Mouse (Mus musculus): ENCODE measurements at regions not wholly inside any gene's neighbourhood (a gene's known extent, or its start where the extent isn't known, plus 50 kb on each side); places are given as distances from the start of the nearest gene placed in this dataset.

DNA sequence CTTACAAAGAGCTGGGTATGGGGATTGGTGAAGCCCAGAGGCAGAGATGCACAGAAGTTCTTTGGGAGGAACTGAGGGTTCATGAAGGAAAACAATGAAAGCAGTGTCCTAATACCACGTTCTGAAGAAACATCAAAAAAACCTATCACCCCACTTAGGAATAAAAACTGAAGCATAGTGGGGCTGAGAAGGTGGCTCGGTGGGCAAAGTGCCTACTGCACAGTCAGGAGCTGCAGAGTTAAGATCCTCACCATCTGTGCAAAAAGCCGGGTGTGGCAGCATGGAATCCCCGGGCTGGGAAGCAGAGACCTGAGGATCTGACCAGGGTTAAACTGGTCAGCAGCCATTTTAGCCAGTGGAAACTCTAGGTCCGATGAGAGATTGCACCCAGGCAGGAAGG is 106.1 kb upstream of the Smad1 start:
- no peaks in the 10 kb centered on the region for H3K27me3 ChIP-seq (replicated peaks)
- no peak overlapping the region for H3K27ac ChIP-seq
- H3K4me2 ChIP-seq, result no peak overlapping the region
- 75% methylated on average over 5 of the region's 5 CpGs for WGBS
- H3K4me1 ChIP-seq, result no peaks in the 10 kb centered on the region
- H3K9ac ChIP-seq, result no peak overlapping the region
- no peak for ATAC-seq (replicated peaks)
- no peak overlapping the region for H3K4me3 ChIP-seq
- no peaks in the 10 kb centered on the region for H3K36me3 ChIP-seq (replicated peaks)
- H3K9me3 ChIP-seq, result no peaks in the 10 kb centered on the region

GRCm38 (mm10) chr8:79503906-79504305 is 104.6 kb upstream of the Smad1 start:
- ATAC-seq (replicated peaks), result no peak
- WGBS, result 87% methylated on average over 2 of the region's 2 CpGs

DNA sequence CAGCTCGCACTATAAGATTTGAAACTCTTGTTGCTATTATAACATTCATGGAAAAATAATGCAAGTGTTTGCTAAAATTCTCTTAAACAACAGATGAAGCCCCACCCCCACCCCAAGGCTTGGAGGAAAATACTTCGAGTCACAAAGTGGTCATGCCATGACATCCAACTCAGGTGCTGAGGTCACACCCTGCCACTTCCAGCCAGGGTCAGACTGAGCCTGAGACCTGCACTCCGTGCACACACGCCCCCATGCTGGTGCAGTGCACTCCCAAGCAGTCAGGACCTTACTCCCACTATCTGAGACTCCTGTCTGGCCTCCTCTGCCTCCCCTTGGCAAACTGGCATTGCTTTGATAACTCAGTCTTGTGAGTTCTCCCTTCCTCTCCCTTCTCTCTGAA is 102.7 kb upstream of the Smad1 start:
- no peak for ATAC-seq (replicated peaks)
- WGBS, result 85% methylated on average over 4 of the region's 4 CpGs
- Histone ChIP-seq H3K9ac (no peak overlapping the region), H3K36me3 (replicated peaks) (no peaks in the 10 kb centered on the region), H3K4me3 (no peak overlapping the region), H3K27ac (no peak overlapping the region), H3K4me2 (no peak overlapping the region), H3K27me3 (replicated peaks) (no peaks in the 10 kb centered on the region), H3K9me3 (no peaks in the 10 kb centered on the region), H3K4me1 (no peaks in the 10 kb centered on the region)

More at GRCm38 (mm10) chr8:79503906-79504305, 104.6 kb upstream of the Smad1 start:
- Histone ChIP-seq H3K4me1 (no peaks in the 10 kb centered on the region), H3K27me3 (replicated peaks) (no peaks in the 10 kb centered on the region), H3K4me2 (no peak overlapping the region), H3K4me3 (no peak overlapping the region), H3K27ac (no peak overlapping the region), H3K9me3 (no peaks in the 10 kb centered on the region), H3K36me3 (replicated peaks) (no peaks in the 10 kb centered on the region), H3K9ac (no peak overlapping the region)

- Histone ChIP-seq H3K9ac (no peak overlapping the region), H3K4me3 (no peak overlapping the region), H3K36me3 (replicated peaks) (no peaks in the 10 kb centered on the region), H3K9me3 (no peaks in the 10 kb centered on the region), H3K4me1 (no peaks in the 10 kb centered on the region), H3K4me2 (no peak overlapping the region), H3K27ac (no peak overlapping the region), H3K27me3 (replicated peaks) (no peaks in the 10 kb centered on the region)
- WGBS, result 85% methylated on average over 11 of the region's 11 CpGs
- ATAC-seq (replicated peaks), result no peak
Observed at GRCm38 (mm10) chr8:79501238-79501637, 101.9 kb upstream of the Smad1 start.

DNA sequence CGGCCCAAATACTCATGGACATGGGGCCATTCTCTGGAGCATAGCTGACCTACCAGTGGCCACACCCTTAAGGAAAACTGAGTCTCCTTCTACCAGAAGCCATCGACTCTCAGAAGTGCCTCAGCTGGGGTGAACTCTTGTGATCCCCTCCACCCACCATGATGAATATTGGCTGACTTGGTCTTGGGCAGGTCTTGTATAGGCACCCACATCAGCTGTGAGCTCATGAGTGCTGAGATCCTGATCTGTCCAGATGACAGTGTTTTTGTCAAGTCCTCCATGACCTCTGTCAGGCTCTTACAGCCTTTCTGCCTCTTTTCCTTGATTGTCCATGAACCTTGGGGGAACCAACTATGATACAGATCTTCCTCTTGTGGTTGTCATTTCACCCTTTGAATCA is 99.9 kb upstream of the Smad1 start:
- Histone ChIP-seq H3K27me3 (replicated peaks) (no peaks in the 10 kb centered on the region), H3K36me3 (replicated peaks) (no peaks in the 10 kb centered on the region), H3K9me3 (no peaks in the 10 kb centered on the region), H3K4me2 (no peak overlapping the region), H3K9ac (no peak overlapping the region), H3K27ac (no peak overlapping the region), H3K4me1 (no peaks in the 10 kb centered on the region), H3K4me3 (no peak overlapping the region)
- WGBS, result 77% methylated on average over 2 of the region's 2 CpGs
- ATAC-seq (replicated peaks), result no peak

- Histone ChIP-seq H3K27me3 (replicated peaks) (no peaks in the 10 kb centered on the region), H3K36me3 (replicated peaks) (no peaks in the 10 kb centered on the region), H3K9ac (no peak overlapping the region), H3K27ac (no peak overlapping the region), H3K4me1 (no peaks in the 10 kb centered on the region), H3K4me2 (no peak overlapping the region), H3K4me3 (no peak overlapping the region), H3K9me3 (no peaks in the 10 kb centered on the region)
- WGBS, result 45% methylated on average over 2 of the region's 2 CpGs
- no peak for ATAC-seq (replicated peaks)
Observed at GRCm38 (mm10) chr8:79498611-79499010, 99.3 kb upstream of the Smad1 start.

DNA sequence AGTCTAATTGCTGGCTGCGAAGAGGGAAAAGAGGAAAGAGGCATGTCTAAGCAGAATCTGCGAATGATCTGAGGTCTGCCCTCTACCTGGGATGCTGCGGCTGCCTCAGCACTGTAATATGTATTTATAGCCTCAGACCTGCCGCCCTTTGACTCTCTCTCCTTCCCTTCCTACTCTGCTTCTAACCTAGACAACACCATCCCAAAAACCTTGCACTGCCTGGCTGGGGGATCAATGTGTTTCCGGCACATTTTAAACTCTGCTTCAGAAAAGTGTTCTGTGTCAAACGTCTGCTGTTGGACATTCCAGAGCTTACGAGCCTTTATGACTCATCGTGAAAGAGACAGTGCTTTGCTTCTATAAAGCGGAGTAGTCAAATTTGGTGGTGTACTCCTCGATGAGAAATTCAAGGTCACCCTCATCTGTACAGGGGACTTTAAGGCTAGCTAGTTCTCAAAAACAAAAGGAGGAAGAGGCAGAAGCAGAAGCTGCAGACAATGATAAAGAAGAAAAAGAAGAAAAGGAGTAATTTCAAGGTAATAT is 91.9 kb upstream of the Smad1 start:
- H3K27me3 ChIP-seq (replicated peaks), result no peaks in the 10 kb centered on the region
- H3K4me1 ChIP-seq, result no peaks in the 10 kb centered on the region
- no peak overlapping the region for H3K4me3 ChIP-seq
- H3K27ac ChIP-seq, result no peak overlapping the region
- H3K36me3 ChIP-seq (replicated peaks), result no peaks in the 10 kb centered on the region
- no peak for ATAC-seq (replicated peaks)
- H3K9me3 ChIP-seq, result no peaks in the 10 kb centered on the region
- 64% methylated on average over 10 of the region's 10 CpGs for WGBS
- H3K4me2 ChIP-seq, result no peak overlapping the region
- no peak overlapping the region for H3K9ac ChIP-seq

- Histone ChIP-seq H3K9ac (no peak overlapping the region), H3K27me3 (replicated peaks) (no peaks in the 10 kb centered on the region), H3K36me3 (replicated peaks) (no peaks in the 10 kb centered on the region), H3K9me3 (no peaks in the 10 kb centered on the region), H3K4me2 (no peak overlapping the region), H3K4me1 (no peaks in the 10 kb centered on the region), H3K27ac (no peak overlapping the region), H3K4me3 (no peak overlapping the region)
- 12% methylated on average over 4 of the region's 4 CpGs for WGBS
- no peak for ATAC-seq (replicated peaks)
Observed at GRCm38 (mm10) chr8:79490739-79491138, 91.4 kb upstream of the Smad1 start.

GRCm38 (mm10) chr8:79488861-79489260 is 89.5 kb upstream of the Smad1 start:
- 62% methylated on average over 2 of the region's 2 CpGs for WGBS
- H3K36me3 ChIP-seq (replicated peaks), result no peaks in the 10 kb centered on the region
- no peak for ATAC-seq (replicated peaks)
- no peak overlapping the region for H3K4me3 ChIP-seq
- H3K9ac ChIP-seq, result no peak overlapping the region
- no peak overlapping the region for H3K4me2 ChIP-seq
- H3K27me3 ChIP-seq (replicated peaks), result no peaks in the 10 kb centered on the region
- H3K9me3 ChIP-seq, result no peaks in the 10 kb centered on the region
- no peaks in the 10 kb centered on the region for H3K4me1 ChIP-seq
- no peak overlapping the region for H3K27ac ChIP-seq

DNA sequence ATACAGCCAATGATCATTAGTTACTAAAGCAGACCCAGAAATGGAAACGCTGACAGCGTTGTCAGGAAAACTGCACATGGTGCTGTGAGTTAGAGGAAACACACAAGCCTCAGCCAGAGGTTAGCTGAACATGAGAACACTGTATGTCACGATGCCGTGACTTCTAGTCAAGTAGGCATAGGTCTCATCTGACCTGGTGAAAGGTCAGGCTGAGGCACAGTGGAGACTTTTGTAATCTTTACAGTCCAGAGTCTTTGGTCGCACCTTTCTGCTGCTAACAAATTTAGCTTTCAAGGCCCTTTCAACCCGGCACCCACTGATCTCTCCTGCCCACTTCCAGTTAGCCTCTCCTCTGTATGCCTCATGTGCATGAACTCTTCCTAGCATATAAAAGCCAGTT is 88.3 kb upstream of the Smad1 start:
- Histone ChIP-seq H3K27me3 (replicated peaks) (no peaks in the 10 kb centered on the region), H3K4me1 (no peaks in the 10 kb centered on the region), H3K9ac (no peak overlapping the region), H3K27ac (no peak overlapping the region), H3K4me2 (no peak overlapping the region), H3K9me3 (no peaks in the 10 kb centered on the region), H3K4me3 (no peak overlapping the region), H3K36me3 (replicated peaks) (no peaks in the 10 kb centered on the region)
- 90% methylated on average over 6 of the region's 6 CpGs for WGBS
- ATAC-seq (replicated peaks), result no peak

DNA sequence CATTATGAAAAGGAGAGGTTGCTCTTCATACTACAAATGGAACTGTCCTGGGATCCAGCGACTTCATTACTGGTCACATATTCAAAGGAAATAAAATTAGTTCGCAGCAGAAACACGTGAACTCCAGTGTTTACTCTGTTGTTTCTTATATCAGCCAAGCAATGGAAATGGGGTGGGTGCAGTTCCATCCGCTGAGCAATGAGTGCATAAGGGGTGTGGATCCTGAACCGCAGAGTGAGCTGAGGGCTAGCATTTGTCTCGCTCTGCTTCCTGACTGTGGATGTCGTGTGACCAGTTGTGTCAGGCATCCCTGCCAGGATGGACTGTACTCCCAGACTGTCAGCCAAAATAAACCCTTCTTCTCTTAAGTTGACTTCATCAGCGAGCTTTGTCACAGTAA is 80.0 kb upstream of the Smad1 start:
- no peak overlapping the region for H3K27ac ChIP-seq
- no peak for ATAC-seq (replicated peaks)
- H3K9me3 ChIP-seq, result no peaks in the 10 kb centered on the region
- no peak overlapping the region for H3K9ac ChIP-seq
- 94% methylated on average over 8 of the region's 8 CpGs for WGBS
- no peaks in the 10 kb centered on the region for H3K27me3 ChIP-seq (replicated peaks)
- H3K36me3 ChIP-seq (replicated peaks), result no peaks in the 10 kb centered on the region
- H3K4me3 ChIP-seq, result no peak overlapping the region
- no peak overlapping the region for H3K4me2 ChIP-seq
- no peaks in the 10 kb centered on the region for H3K4me1 ChIP-seq

DNA sequence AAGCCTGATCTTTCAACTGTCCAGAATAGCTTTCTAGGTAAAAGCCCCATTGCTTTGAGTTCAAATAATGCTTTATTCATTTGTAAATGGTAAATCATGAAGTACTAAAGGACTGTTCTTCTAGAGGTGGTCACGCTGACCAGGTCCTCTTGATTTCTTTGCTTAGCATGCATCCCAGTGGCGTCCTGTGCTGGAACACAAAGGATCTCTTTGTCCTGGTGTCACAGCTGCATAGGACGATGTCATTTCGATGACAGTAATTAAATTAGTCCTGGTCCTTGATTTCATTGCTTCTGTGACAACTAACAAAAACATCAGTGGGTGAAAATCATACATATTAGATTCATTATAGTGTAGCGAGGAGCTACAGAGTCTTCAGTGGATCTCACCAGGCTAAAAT is 76.7 kb upstream of the Smad1 start:
- no peak for ATAC-seq (replicated peaks)
- Histone ChIP-seq H3K4me2 (no peak overlapping the region), H3K9me3 (no peaks in the 10 kb centered on the region), H3K4me1 (no peaks in the 10 kb centered on the region), H3K9ac (no peak overlapping the region), H3K4me3 (no peak overlapping the region), H3K36me3 (replicated peaks) (no peaks in the 10 kb centered on the region), H3K27ac (no peak overlapping the region), H3K27me3 (replicated peaks) (no peaks in the 10 kb centered on the region)
- WGBS, result 50% methylated on average over 5 of the region's 5 CpGs

DNA sequence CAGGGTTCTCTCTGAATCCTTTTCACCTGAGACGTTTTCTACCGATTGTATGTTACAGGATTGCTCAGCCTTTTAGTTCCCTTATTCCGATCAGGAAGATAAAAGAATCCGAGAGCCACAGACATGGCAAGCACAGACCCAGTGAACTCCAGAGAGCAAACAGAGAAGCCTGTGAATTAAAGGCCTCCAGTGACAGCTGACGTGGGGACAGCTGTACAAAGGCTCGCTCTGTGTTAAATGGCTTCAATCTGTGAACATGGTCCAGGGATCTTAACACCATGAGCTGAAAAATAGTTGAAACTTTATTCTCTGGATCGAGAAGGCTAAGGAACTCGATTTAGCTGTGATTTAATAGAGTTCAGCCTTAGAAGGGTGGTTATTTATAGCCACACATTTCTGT is 75.4 kb upstream of the Smad1 start:
- no peaks in the 10 kb centered on the region for H3K27me3 ChIP-seq (replicated peaks)
- H3K9ac ChIP-seq, result no peak overlapping the region
- H3K4me3 ChIP-seq, result no peak overlapping the region
- no peaks in the 10 kb centered on the region for H3K4me1 ChIP-seq
- ATAC-seq (replicated peaks), result no peak
- 59% methylated on average over 8 of the region's 8 CpGs for WGBS
- H3K9me3 ChIP-seq, result no peaks in the 10 kb centered on the region
- no peak overlapping the region for H3K27ac ChIP-seq
- no peaks in the 10 kb centered on the region for H3K36me3 ChIP-seq (replicated peaks)
- no peak overlapping the region for H3K4me2 ChIP-seq

DNA sequence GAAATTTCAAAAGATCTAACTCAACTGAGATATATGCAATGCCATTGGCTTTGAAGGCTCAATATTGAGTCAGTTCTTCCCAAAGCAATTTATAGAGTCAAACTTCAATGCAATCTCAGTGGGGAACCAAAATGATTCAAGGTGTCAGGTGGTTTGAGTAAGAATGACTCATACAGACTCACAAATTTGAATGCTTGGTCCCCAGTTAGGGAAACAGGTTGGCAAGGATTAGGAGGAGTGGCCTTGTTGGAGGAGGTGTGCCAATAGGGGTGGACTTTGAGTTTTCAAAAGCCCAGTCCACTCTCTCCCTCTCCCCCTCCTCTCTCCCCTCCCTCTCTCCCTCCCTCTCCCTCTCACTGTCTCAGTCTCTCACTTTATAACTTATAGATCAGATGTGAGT is 52.8 kb upstream of the Smad1 start:
- no peak for ATAC-seq (replicated peaks)
- Histone ChIP-seq H3K27me3 (replicated peaks) (no peaks in the 10 kb centered on the region), H3K4me3 (no peak overlapping the region), H3K27ac (no peak overlapping the region), H3K9me3 (no peaks in the 10 kb centered on the region), H3K4me2 (no peak overlapping the region), H3K9ac (no peak overlapping the region), H3K4me1 (no peaks in the 10 kb centered on the region), H3K36me3 (replicated peaks) (no peaks in the 10 kb centered on the region)
